Mouse (Mus musculus) pancreas, adult 10 weeks (tissue): Measurements from ENCODE around the gene Skor1. TPM values are rescaled to one million over a fixed set of nuclear protein-coding genes. Genes with fewer than 3 reads are reported as not detected.

Experiments used
- polyA plus RNA-seq: library from polyadenylated mRNA; stranded (reverse); fragments of 350-450 nt; fragmentation: Illumina TruSeq; extraction: RNeasy Lipid Tissue Mini Kit (QIAGEN cat#74804); gene quantifications from one replicate; pipeline ENCODE4 v1.2.3, GENCODE M21; 2015; ENCODE audit warnings: low read depth, low replicate concordance; ENCODE audit not compliant: insufficient read depth

Skor1 gene
- not detected for polyA plus RNA-seq

GRCm38 (mm10) chr9:63148410-63149371 is at the start of gene Skor1:
Skor1 (minus strand) TSS chr9:63148961.

Other genes starting within 250 kb of the Skor1 start
- 6.5 TPM for gene Pias1, start 161.0 kb downstream of the Skor1 start, polyA plus RNA-seq
- gene Map2k5, start 228.9 kb upstream of the Skor1 start, polyA plus RNA-seq = 3.4 TPM